Mouse (Mus musculus) kidney, postnatal 10 days (tissue): ENCODE measurements around the gene Mbd4.
"Not testable (repeated sequence)": the region's sequence is repeated elsewhere in the genome, so short reads cannot be mapped to it uniquely, and the experiment has no call there.

ENCODE experiments used
- DNase-seq: peaks from one replicate; pipeline ENCODE4 v3.0.0; 2021; ENCODE audit warnings: mixed read lengths

The Mbd4 gene

GRCm38 (mm10) chr6:115853091-115853813 lies at the start of gene Mbd4, which contains the start of gene Ift122:
Mbd4 (minus strand) TSS chr6:115853371.
Ift122 (plus strand) TSS chr6:115853470.
- peak; percentile 99 for DNase-seq

DNA sequence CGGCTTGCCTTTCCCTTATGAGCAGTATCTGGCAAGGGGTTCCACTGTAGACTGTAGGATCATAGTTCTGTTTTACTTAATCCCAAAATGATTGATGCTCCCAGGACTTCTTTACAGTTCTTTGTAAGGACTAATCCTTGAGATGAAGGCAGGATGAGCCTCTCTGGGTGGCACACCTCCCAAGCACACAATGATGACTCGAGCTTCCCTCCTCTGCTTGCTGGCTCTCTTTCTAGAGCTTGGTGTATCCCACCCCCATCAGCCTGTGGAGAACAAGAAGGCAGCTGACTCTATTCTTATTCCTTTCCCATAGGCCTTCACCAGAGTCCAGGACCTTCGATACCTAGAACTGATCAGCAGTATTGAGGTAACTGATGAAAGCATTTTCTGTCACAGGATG lies 49.4 kb upstream of the Mbd4 start:
- no peak for DNase-seq

GRCm38 (mm10) chr6:115901489-115901931 lies 48.3 kb upstream of the Mbd4 start:
- DNase-seq: peak; percentile 71

DNA sequence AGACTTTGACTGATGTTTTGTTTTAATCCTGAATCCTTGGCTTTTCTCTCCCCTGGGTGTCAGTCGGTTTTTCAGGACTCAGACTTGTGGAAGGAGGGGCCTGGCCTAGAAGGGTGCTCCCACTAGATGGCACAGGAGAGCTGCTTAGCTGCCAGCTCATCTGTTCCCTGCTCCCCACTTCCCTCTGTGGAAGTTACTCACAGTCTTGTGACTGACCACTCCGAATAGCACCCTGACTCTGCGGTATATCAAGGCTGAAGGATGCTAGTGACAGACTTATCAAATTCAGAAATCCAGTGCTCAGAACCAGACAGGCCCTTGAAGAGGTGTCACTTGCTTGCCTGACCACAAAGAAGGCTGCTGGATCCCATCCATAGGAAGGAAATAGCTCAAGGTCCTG lies 47.9 kb upstream of the Mbd4 start:
- peak; percentile 91 for DNase-seq

DNA sequence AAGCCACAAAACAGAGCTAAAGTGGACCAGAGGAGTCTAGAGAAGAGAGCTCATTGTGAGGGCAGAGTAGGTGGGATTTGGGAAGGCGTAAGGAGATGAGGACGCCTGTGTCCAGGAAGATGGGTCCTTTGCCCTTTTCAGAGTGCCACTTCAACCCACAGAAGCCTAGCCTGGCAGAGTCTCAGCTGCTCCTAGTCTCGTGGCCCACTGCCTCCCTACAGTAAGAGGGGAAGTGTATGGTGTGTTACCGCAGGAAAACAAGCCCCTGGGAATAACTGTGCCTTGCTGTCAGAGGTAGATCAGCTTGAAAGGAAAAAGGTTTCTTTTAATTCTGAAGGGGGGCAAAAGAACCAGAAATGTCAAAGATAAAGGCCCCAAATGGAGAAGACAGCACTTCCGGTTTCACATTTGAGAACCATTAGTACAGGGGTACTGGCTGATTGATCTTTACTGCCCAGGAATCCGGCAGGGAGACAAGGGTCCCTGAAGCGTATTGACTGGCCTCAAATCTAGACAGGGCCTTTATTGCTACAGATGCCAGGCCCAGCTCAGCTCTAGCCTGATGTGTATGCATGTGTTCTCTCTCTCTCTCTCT lies 44.9 kb upstream of the Mbd4 start:
- no peak for DNase-seq

- no peak for DNase-seq
These were observed 43.9 kb upstream of the Mbd4 start for GRCm38 (mm10) chr6:115897117-115897516.

- no peak for DNase-seq
These were observed 43.2 kb upstream of the Mbd4 start for GRCm38 (mm10) chr6:115896346-115896745.

GRCm38 (mm10) chr6:115892363-115892762 lies 39.2 kb upstream of the Mbd4 start:
- no peak for DNase-seq

GRCm38 (mm10) chr6:115891497-115892061 lies 38.4 kb upstream of the Mbd4 start:
- peak; percentile 86 for DNase-seq

- peak; percentile 52 for DNase-seq
These were observed 37.9 kb upstream of the Mbd4 start for GRCm38 (mm10) chr6:115891061-115891460.

- no peak for DNase-seq
These were observed 37.4 kb upstream of the Mbd4 start for GRCm38 (mm10) chr6:115890601-115891000.

DNA sequence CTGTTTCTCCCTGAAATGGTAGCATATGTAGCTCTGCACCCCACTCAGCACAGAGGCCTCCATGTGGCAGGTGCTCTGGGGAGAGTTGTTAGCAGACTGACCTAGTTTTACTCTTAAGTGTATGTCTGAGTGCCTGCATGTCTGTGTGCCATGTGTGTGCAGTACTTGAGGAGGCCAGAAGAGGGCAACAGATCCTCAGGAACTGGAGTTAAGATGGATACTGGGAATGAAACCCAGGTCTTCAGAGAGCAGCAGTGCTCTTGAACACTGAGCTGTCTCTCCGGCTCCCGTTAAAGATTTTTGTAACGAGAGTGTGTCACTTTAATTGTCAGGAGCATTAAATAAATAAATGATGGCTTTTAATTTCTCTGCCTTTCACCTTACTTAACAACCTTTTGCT lies 35.1 kb upstream of the Mbd4 start:
- peak; percentile 47 for DNase-seq

DNA sequence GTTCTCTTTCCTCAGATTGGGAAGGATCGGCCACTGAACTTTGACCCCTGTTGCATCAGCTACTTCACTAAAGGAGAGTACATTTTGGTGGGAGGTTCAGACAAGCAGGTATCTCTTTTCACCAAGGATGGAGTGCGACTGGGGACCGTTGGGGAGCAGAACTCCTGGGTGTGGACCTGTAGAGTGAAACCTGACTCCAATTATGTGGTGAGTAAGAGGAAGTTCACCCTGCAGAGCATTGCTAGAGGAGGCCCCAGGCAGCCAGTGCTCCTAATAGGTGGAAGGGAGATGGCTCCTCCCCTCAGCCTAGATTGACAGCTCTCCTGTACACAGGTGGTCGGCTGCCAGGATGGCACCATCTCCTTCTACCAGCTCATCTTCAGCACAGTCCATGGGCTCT lies 33.7 kb upstream of the Mbd4 start:
- DNase-seq: no peak

- peak; percentile 54 for DNase-seq
These were observed 30.8 kb upstream of the Mbd4 start for GRCm38 (mm10) chr6:115884018-115884417.

DNA sequence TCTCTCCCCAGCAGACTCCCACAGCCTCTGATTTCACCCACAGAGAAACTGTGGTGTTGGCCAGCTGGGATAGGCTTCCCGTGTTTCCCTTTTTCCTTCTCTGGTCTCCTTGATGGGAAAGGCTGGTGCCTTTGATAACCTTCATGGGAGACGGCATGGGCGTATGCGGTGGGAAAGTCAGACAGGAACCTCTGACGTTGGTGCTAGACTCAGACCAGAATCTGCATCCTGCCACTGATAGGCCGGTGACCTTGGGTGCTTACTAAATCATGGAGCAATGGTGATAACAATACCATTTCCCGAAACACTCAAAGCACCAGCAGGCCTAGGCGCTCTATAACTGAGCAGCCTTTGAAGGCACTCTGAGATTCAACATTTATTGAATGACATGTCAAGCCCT lies 27.6 kb upstream of the Mbd4 start:
- peak; percentile 52 for DNase-seq

GRCm38 (mm10) chr6:115879736-115880135 lies 26.6 kb upstream of the Mbd4 start:
- no peak for DNase-seq

DNA sequence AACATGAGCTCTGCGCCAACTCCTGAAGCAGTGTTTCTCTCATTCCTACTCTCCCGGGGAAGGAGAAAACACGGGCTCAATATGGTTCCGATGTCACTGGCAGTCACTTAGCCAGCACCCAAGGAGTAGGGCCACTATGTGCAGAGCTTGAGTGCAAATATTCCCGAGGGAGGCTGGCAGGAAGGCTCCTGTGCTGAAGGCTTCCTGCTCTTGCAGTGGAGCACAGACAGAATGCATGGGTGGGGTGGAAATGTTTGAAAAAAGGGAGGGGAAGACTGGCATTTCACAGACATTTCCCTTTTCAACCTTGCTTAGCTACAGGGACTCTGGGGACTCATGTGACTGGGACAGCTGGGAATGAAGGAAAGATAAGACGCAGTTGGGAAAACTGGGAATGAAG lies 25.5 kb upstream of the Mbd4 start:
- no peak for DNase-seq

DNA sequence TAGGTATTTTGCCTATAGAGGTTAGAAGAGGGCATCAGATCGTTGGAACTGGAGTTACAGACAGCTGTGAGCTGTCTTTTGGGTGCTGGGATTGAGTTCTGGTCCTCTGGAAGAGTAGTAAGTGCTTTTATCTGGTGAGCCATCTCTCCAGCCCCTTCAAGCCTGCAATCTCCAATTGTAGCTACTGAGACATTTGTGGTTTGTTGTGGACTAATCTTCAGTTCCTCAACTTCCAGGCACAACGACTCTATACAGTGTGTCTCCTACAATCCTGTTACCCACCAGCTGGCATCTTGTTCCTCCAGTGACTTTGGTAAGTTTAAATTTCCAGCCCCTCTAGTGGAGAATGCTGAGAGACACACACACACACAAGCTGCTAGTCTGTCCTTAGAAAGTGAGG lies 24.1 kb upstream of the Mbd4 start:
- no peak for DNase-seq

GRCm38 (mm10) chr6:115871318-115871717 lies 18.1 kb upstream of the Mbd4 start:
- not testable (repeated sequence) for DNase-seq

DNA sequence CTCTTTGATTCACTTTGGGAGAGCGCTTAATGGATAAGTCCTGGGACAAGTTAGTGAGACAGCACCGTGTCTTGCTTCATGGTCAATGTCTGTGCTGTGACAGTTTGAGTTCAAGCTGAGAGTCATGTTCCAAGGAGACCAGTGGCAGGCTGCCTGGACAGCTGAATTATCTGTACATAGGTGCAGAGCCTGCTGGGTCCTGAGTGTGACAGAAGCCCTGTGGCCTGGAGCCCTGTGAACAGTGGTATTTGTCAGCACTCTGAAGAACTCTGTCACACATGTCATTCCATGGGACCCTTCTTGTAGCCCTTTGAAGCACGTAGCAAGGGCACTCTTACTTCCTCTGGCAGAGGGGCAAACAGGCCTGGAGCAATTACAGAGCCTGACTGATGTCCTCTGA lies 14.0 kb upstream of the Mbd4 start:
- not testable (repeated sequence) for DNase-seq

GRCm38 (mm10) chr6:115865246-115865645 lies 12.1 kb upstream of the Mbd4 start:
- DNase-seq: no peak

- DNase-seq: no peak
These were observed 10.2 kb upstream of the Mbd4 start for GRCm38 (mm10) chr6:115863340-115863841.

DNA sequence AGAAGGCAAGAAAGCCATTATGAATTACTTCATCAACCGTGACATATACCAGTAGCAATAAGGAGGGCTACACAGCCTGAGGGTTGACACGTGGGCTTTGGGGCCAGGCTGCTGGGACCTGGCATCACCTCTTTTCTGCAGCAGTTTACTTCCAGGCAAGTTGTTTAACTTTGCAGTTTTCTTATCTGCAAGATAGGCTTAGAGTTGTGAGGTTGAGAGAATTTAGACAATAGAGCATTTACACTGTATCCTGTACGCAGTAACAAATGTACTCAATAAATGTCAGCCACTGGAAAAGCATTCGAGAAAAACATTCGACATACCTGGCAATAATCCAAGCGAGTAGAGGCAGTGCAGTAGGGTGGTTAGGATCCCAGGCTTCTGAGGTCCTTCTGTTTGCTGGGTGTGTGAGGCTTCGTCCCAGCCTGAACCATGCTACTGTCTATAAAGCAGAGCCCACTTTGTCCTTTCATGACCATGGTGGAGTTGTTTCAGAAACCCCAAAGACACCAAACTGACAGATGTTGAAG lies 6.9 kb upstream of the Mbd4 start:
- no peak for DNase-seq

DNA sequence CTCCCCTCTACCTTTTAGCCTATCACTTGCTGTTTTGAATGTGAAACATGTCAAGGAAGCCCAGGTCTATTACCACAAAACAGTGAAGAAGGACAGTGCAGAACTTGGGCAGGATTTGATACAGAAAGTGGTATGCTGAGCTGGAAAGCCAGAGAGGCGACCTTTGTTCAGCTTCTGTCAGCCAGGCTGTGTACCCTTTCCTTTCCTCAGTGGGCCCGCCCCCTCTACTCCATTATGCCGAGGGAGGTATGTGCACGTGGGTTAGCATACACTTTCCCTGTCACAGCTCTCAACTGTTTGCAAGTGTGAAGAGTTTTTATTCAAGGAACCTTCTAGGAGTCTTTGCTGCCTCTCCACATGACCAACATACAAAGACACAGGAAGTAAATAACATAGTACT lies 6.1 kb upstream of the Mbd4 start:
- DNase-seq: peak; percentile 45
